Mouse (Mus musculus): ENCODE results near the gene Ankmy1. TPM values are rescaled to one million over a fixed set of nuclear protein-coding genes. Genes with fewer than 3 reads are reported as not detected.

Ankmy1 gene
- polyA plus RNA-seq, 1 experiment: 0.36 TPM

GRCm38 (mm10) chr1:92911721-92912138, 9.0 kb upstream of the Ankmy1 start:
- DNase-seq (ENCODE audit: low spot score): no peak

GRCm38 (mm10) chr1:92910925-92911720, 8.4 kb upstream of the Ankmy1 start:
- peak; percentile 64 for DNase-seq (ENCODE audit: low spot score)

- DNase-seq (ENCODE audit: low spot score): peak; percentile 69
Observed at GRCm38 (mm10) chr1:92910239-92910885, 7.7 kb upstream of the Ankmy1 start, which contains the start of gene Rnpepl1. TSS of gene Rnpepl1 (plus strand) at chr1:92910783.

GRCm38 (mm10) chr1:92909068-92909467, 6.4 kb upstream of the Ankmy1 start:
- no peak for DNase-seq (ENCODE audit: low spot score)

GRCm38 (mm10) chr1:92908664-92909063, 6.0 kb upstream of the Ankmy1 start:
- no peak for DNase-seq (ENCODE audit: low spot score)

GRCm38 (mm10) chr1:92907632-92908360, 5.1 kb upstream of the Ankmy1 start:
- no peak for DNase-seq (ENCODE audit: low spot score)

- DNase-seq (ENCODE audit: low spot score): peak; percentile 77
Observed at GRCm38 (mm10) chr1:92906779-92907631, 4.3 kb upstream of the Ankmy1 start, which contains the start of gene Dusp28. TSS of gene Dusp28 (plus strand) at chr1:92906981.

GRCm38 (mm10) chr1:92905703-92906310, 3.1 kb upstream of the Ankmy1 start:
- peak; percentile 17 for DNase-seq (ENCODE audit: low spot score)

- no peak for DNase-seq (ENCODE audit: low spot score)
Observed at GRCm38 (mm10) chr1:92903627-92904026, 921 bp upstream of the Ankmy1 start.

GRCm38 (mm10) chr1:92895089-92895488, 7.6 kb downstream of the Ankmy1 start:
- no peak for DNase-seq (ENCODE audit: low spot score)

- DNase-seq (ENCODE audit: low spot score): no peak
Observed at GRCm38 (mm10) chr1:92893896-92894295, 8.8 kb downstream of the Ankmy1 start.

- no peak for DNase-seq (ENCODE audit: low spot score)
Observed at GRCm38 (mm10) chr1:92892791-92893190, 9.9 kb downstream of the Ankmy1 start.

GRCm38 (mm10) chr1:92888901-92889655, 13.6 kb downstream of the Ankmy1 start:
- DNase-seq (ENCODE audit: low spot score): no peak

GRCm38 (mm10) chr1:92881982-92882381, 20.7 kb downstream of the Ankmy1 start:
- DNase-seq (ENCODE audit: low spot score): no peak

GRCm38 (mm10) chr1:92880101-92880500, 22.6 kb downstream of the Ankmy1 start:
- no peak for DNase-seq (ENCODE audit: low spot score)

- DNase-seq (ENCODE audit: low spot score): no peak
Observed at GRCm38 (mm10) chr1:92879266-92879665, 23.4 kb downstream of the Ankmy1 start.

GRCm38 (mm10) chr1:92878066-92878741, 24.5 kb downstream of the Ankmy1 start:
- no peak for DNase-seq (ENCODE audit: low spot score)

- DNase-seq (ENCODE audit: low spot score): no peak
Observed at GRCm38 (mm10) chr1:92877431-92877978, 25.2 kb downstream of the Ankmy1 start.
